Mouse (Mus musculus): ENCODE measurements around the gene Rab25. TPM values are rescaled to one million over a fixed set of nuclear protein-coding genes. Genes with fewer than 3 reads are reported as not detected.
A peak's percentile ranks its signal among the peaks of the same experiment; 100 is the strongest.

Gene Rab25
- polyA plus RNA-seq, 1 experiment from 2014 or later, result 36.4 TPM

- H3K4me3 ChIP-seq, result no peak overlapping the region
- WGBS, result 68% methylated on average over 2 of the region's 2 CpGs
- no peak overlapping the region for H3K4me2 ChIP-seq
Observed at GRCm38 (mm10) chr3:88516407-88516806, 31.7 kb downstream of the Rab25 start.

GRCm38 (mm10) chr3:88515095-88515386, 33.1 kb downstream of the Rab25 start:
- Histone ChIP-seq H3K4me2 (no peak overlapping the region), H3K4me3 (no peak overlapping the region), H3K9ac (no peak overlapping the region), H3K36me3 (no peaks in the 10 kb centered on the region), H3K27ac (no peak overlapping the region), H3K27me3 (no peaks in the 10 kb centered on the region), H3K9me3 (no peaks in the 10 kb centered on the region), H3K4me1 (peaks cover 50% of the 10 kb centered on the region)
- ATAC-seq (ENCODE audit: borderline replicate concordance, extremely low read depth, low FRiP score, low TSS enrichment), result no peak
- 100% methylated on average over 2 of the region's 2 CpGs for WGBS

More at GRCm38 (mm10) chr3:88516407-88516806, 31.7 kb downstream of the Rab25 start:
- no peak for ATAC-seq (ENCODE audit: borderline replicate concordance, extremely low read depth, low FRiP score, low TSS enrichment)
- Histone ChIP-seq H3K27ac (no peak overlapping the region), H3K9me3 (no peaks in the 10 kb centered on the region), H3K4me1 (peaks cover 38% of the 10 kb centered on the region), H3K36me3 (no peaks in the 10 kb centered on the region), H3K9ac (no peak overlapping the region), H3K27me3 (no peaks in the 10 kb centered on the region)

- Histone ChIP-seq H3K27ac (peak overlapping the region; percentile 21; the same call in 1 of the 2 replicates), H3K27me3 (no peaks in the 10 kb centered on the region), H3K9ac (no peak overlapping the region), H3K36me3 (no peaks in the 10 kb centered on the region), H3K9me3 (no peaks in the 10 kb centered on the region), H3K4me3 (no peak overlapping the region), H3K4me1 (peaks cover 52% of the 10 kb centered on the region), H3K4me2 (peak overlapping the region; percentile 17; the same call in 1 of the 2 replicates)
- 62% methylated on average over 10 of the region's 10 CpGs for WGBS
- ATAC-seq (ENCODE audit: borderline replicate concordance, extremely low read depth, low FRiP score, low TSS enrichment), result no peak
Observed at GRCm38 (mm10) chr3:88514231-88515094, 33.6 kb downstream of the Rab25 start.

GRCm38 (mm10) chr3:88513546-88514115, 34.5 kb downstream of the Rab25 start:
- ATAC-seq (ENCODE audit: borderline replicate concordance, extremely low read depth, low FRiP score, low TSS enrichment), result no peak
- WGBS, result 75% methylated on average over 7 of the region's 7 CpGs
- Histone ChIP-seq H3K36me3 (no peaks in the 10 kb centered on the region), H3K9ac (no peak overlapping the region), H3K27ac (peak overlapping the region; percentile 39; the same call in 1 of the 2 replicates), H3K27me3 (no peaks in the 10 kb centered on the region), H3K4me1 (peaks cover 57% of the 10 kb centered on the region), H3K4me3 (no peak overlapping the region), H3K9me3 (no peaks in the 10 kb centered on the region), H3K4me2 (no peak overlapping the region; the same call in 1 of the 2 replicates)

- no peak for ATAC-seq (ENCODE audit: borderline replicate concordance, extremely low read depth, low FRiP score, low TSS enrichment)
- Histone ChIP-seq H3K4me1 (peaks cover 57% of the 10 kb centered on the region), H3K4me2 (no peak overlapping the region; the same call in 1 of the 2 replicates), H3K27me3 (no peaks in the 10 kb centered on the region), H3K27ac (peak overlapping the region; percentile 44), H3K36me3 (no peaks in the 10 kb centered on the region), H3K9ac (no peak overlapping the region), H3K4me3 (no peak overlapping the region), H3K9me3 (no peaks in the 10 kb centered on the region)
- WGBS, result 33% methylated on average over 11 of the region's 15 CpGs
Observed at GRCm38 (mm10) chr3:88512896-88513545, 35.1 kb downstream of the Rab25 start.

GRCm38 (mm10) chr3:88512141-88512895, 35.8 kb downstream of the Rab25 start:
- no peaks in the 10 kb centered on the region for H3K27me3 ChIP-seq
- H3K4me3 ChIP-seq, result no peak overlapping the region
- WGBS, result 35% methylated on average over 6 of the region's 6 CpGs
- no peak overlapping the region for H3K4me2 ChIP-seq
- no peaks in the 10 kb centered on the region for H3K36me3 ChIP-seq
- ATAC-seq (ENCODE audit: borderline replicate concordance, extremely low read depth, low FRiP score, low TSS enrichment), result no peak
- H3K9me3 ChIP-seq, result no peaks in the 10 kb centered on the region
- H3K4me1 ChIP-seq, result peaks cover 57% of the 10 kb centered on the region
- no peak overlapping the region for H3K9ac ChIP-seq
- H3K27ac ChIP-seq, result peak overlapping the region; percentile 44

GRCm38 (mm10) chr3:88511559-88511958, 36.5 kb downstream of the Rab25 start:
- Histone ChIP-seq H3K4me2 (no peak overlapping the region), H3K27ac (no peak overlapping the region), H3K9me3 (no peaks in the 10 kb centered on the region), H3K36me3 (no peaks in the 10 kb centered on the region), H3K27me3 (no peaks in the 10 kb centered on the region), H3K4me3 (no peak overlapping the region), H3K4me1 (peaks cover 57% of the 10 kb centered on the region), H3K9ac (no peak overlapping the region)
- WGBS, result 35% methylated on average over 4 of the region's 4 CpGs
- no peak for ATAC-seq (ENCODE audit: borderline replicate concordance, extremely low read depth, low FRiP score, low TSS enrichment)

- H3K36me3 ChIP-seq, result no peaks in the 10 kb centered on the region
- WGBS, result 40% methylated on average over 13 of the region's 13 CpGs
- no peaks in the 10 kb centered on the region for H3K27me3 ChIP-seq
- H3K4me3 ChIP-seq, result peak overlapping the region; percentile 43
- no peaks in the 10 kb centered on the region for H3K9me3 ChIP-seq
- no peak for ATAC-seq (ENCODE audit: borderline replicate concordance, extremely low read depth, low FRiP score, low TSS enrichment)
- peak overlapping the region; percentile 92 for H3K27ac ChIP-seq
- peaks cover 57% of the 10 kb centered on the region for H3K4me1 ChIP-seq
- H3K9ac ChIP-seq, result peak overlapping the region; percentile 24; the same call in 1 of the 2 replicates
- peak overlapping the region; percentile 60 for H3K4me2 ChIP-seq
Observed at GRCm38 (mm10) chr3:88510421-88511289, 37.4 kb downstream of the Rab25 start.

GRCm38 (mm10) chr3:88509692-88510420, 38.2 kb downstream of the Rab25 start, which contains the start of gene Lmna:
Lmna (minus strand) TSS chr3:88509956.
- H3K4me3 ChIP-seq, result peak within 1 kb of the TSS; percentile 43
- peak within 1 kb of the TSS; percentile 92 for H3K27ac ChIP-seq
- peaks cover 61% of the 10 kb centered on the region for H3K4me1 ChIP-seq
- H3K9ac ChIP-seq, result peak within 1 kb of the TSS; percentile 24
- peak; percentile 95 for ATAC-seq (ENCODE audit: borderline replicate concordance, extremely low read depth, low FRiP score, low TSS enrichment)
- under 1% methylated on average over 31 of the region's 31 CpGs for WGBS
- no peaks in the 10 kb centered on the region for H3K9me3 ChIP-seq
- H3K36me3 ChIP-seq, result no peaks in the 10 kb centered on the region
- H3K27me3 ChIP-seq, result no peaks in the 10 kb centered on the region
- H3K4me2 ChIP-seq, result peak within 1 kb of the TSS; percentile 60

GRCm38 (mm10) chr3:88509250-88509649, 38.9 kb downstream of the Rab25 start:
- Histone ChIP-seq H3K4me2 (peak overlapping the region; percentile 60), H3K4me1 (peaks cover 56% of the 10 kb centered on the region), H3K4me3 (peak overlapping the region; percentile 43), H3K9me3 (no peaks in the 10 kb centered on the region), H3K27ac (peak overlapping the region; percentile 92), H3K9ac (peak overlapping the region; percentile 24; the same call in 1 of the 2 replicates), H3K36me3 (no peaks in the 10 kb centered on the region), H3K27me3 (no peaks in the 10 kb centered on the region)
- ATAC-seq (ENCODE audit: borderline replicate concordance, extremely low read depth, low FRiP score, low TSS enrichment), result no peak
- 53% methylated on average over 3 of the region's 3 CpGs for WGBS

Measured in lung, embryonic 15.5 days (tissue).